Mouse (Mus musculus) limb, embryonic 10.5 days (tissue): ENCODE data around the gene Fam184a. TPM values are rescaled to one million over a fixed set of nuclear protein-coding genes. Genes with fewer than 3 reads are reported as not detected.
"Not testable (repeated sequence)": the region's sequence is repeated elsewhere in the genome, so short reads cannot be mapped to it uniquely, and the experiment has no call there.

Source experiments
- DNase-seq: peaks from one replicate; pipeline ENCODE4 v3.0.0-alpha.2; 2017; ENCODE audit warnings: low spot score
- H3K27ac ChIP-seq: fragments of 300-500 bp; sonication (generic); 2 replicates; pipeline ENCODE4 v1.5.1; 2016; ENCODE audit warnings: mild to moderate bottlenecking
- H3K27me3 ChIP-seq: fragments of 300-500 bp; sonication (generic); 2 replicates; pipeline ENCODE4 v1.6.1; 2016; ENCODE audit warnings: low read depth, mild to moderate bottlenecking; ENCODE audit not compliant: poor library complexity, severe bottlenecking
- H3K36me3 ChIP-seq: fragments of 300-500 bp; sonication (generic); 2 replicates; pipeline ENCODE4 v1.6.1; 2016; ENCODE audit warnings: mild to moderate bottlenecking, moderate library complexity
- H3K4me1 ChIP-seq: fragments of 300-500 bp; sonication (generic); 2 replicates; pipeline ENCODE4 v1.6.1; 2016
- H3K4me3 ChIP-seq: fragments of 300-500 bp; sonication (generic); 2 replicates; pipeline ENCODE4 v1.5.1; 2016; ENCODE audit warnings: mild to moderate bottlenecking, moderate library complexity
- H3K9me3 ChIP-seq: fragments of 300-500 bp; sonication (generic); replicated peaks from 2 replicates; pipeline ENCODE4 v1.6.1; 2016; ENCODE audit warnings: mild to moderate bottlenecking
- WGBS: fragments of 180-500 bp; shearing (Covaris S2); methylation state at CpG from one replicate; pipeline ENCODE4 v1.1.7; 2016; 5-methylcytosine and 5-hydroxymethylcytosine counted together
- polyA plus RNA-seq: library from polyadenylated mRNA; unstranded; fragments of >200 nt; fragmentation: Nextera tagmentation; extraction: Ambion mirVana; gene quantifications from 2 replicates; pipeline ENCODE4 v1.2.1, GENCODE M21; 2016

The Fam184a gene
- polyA plus RNA-seq, 1 experiment from 2014 or later: 2.9 TPM

DNA sequence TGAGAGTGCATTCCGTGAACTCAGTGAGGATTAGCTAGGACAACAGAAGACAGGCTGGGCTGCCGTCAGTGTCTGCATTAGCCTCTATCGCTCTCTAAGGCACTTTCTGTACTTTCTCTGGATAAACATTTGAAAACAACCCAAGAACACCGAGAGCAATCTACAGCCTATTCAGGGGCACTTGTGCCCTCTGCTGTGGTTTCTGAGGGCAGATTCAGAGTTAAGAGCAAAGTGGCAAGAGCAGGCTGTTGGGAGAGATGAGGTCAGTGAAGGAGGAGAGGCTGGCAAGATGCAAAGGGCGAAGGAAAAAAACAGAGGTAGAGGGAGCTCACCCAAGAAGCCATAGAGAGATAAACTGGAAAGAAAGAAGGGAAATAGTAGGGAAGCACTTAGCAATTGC is 67.7 kb downstream of the Fam184a start:
- 86% methylated on average over 5 of the region's 5 CpGs for WGBS

DNA sequence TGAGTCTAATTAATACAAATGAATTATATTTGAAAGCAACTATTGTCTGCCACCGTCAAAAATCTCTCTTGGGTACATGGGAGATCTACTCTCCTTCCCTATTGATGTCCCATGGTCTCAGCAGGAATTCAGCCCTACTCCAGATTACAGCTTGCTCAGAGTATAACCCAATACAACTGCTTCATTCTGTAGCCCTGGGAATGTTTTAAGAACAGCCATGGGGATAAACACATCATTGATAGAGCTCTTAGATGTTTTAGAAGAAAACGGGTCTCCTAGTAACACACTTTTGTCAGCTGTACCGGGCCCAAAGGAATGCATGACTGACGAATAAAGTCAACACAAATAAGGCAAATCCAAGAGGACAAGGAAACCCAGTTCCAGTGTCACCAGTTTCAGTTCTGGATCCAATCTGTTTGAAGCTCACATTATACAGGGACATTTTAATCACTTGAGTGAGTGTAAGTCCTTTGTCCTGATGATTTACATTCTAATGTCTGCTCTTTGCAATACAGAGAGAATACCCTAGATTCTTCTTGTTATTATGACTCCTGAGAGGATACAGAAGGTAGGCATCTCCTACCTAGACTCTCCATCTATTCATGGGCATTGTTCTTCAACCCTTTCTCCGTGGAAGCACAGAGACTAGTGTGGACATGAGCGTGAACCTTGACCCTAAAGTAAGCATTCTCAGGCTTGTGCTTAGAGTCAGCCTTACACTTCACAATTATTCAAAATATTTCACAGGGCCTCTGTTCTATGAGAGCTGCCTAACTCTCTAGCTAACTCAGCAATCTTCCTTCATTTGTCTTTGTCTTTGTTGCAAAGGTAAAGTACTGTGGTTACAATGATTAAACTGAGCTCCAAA is 71.0 kb downstream of the Fam184a start:
- Histone ChIP-seq H3K27ac (no peak overlapping the region), H3K4me3 (no peak overlapping the region), H3K36me3 (no peaks in the 10 kb centered on the region), H3K4me1 (no peaks in the 10 kb centered on the region), H3K27me3 (no peaks in the 10 kb centered on the region), H3K9me3 (no peaks in the 10 kb centered on the region)
- DNase-seq: no peak
- 89% methylated on average over 6 of the region's 6 CpGs for WGBS

More for the DNA sequence above, 67.7 kb downstream of the Fam184a start:
- no peak overlapping the region for H3K27ac ChIP-seq
- H3K9me3 ChIP-seq: no peaks in the 10 kb centered on the region
- no peaks in the 10 kb centered on the region for H3K4me1 ChIP-seq
- H3K36me3 ChIP-seq: no peaks in the 10 kb centered on the region
- no peaks in the 10 kb centered on the region for H3K27me3 ChIP-seq
- no peak for DNase-seq
- H3K4me3 ChIP-seq: no peak overlapping the region

DNA sequence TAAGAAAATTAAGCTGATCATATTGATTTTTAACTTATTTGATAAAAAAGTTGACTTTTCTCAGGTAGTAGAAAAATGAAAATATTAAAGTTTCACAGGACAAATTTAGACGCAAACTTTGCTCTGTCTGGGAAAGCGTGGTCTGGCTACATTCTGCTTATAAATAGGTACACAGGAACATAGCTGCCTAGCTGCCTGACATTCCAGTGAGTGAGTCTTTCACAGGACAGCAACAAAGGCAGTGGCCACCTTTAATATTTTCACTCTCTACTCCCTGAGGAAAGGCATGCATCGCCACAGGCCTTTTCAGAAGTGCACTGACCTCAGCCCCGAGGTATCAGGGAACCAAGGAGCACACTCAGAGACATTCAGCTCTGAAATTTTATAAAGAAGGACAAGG is 89.1 kb downstream of the Fam184a start:
- 94% methylated on average over 4 of the region's 4 CpGs for WGBS
- Histone ChIP-seq H3K4me3 (no peak overlapping the region), H3K9me3 (no peaks in the 10 kb centered on the region), H3K27me3 (no peaks in the 10 kb centered on the region), H3K27ac (no peak overlapping the region), H3K4me1 (no peaks in the 10 kb centered on the region), H3K36me3 (no peaks in the 10 kb centered on the region)
- DNase-seq: no peak

DNA sequence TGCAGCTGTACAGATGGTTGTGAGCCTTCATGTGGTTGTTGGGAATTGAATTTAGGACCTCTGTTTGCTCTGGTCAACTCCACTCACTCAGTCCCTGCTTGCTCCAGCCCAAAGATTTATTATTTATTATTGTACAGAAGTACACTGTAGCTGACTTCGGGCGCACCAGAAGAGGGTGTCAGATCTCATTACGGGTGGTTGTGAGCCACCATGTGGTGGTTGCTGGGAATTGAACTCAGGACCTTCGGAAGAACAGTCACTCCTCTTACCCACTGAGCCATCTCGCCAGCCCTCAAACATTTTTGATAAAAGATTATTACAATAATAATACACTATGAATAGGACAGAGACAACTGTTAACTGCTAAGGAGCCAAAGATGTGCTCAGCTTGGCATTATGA is 96.7 kb downstream of the Fam184a start:
- 79% methylated on average over 5 of the region's 5 CpGs for WGBS
- H3K9me3 ChIP-seq, DNase-seq, H3K27me3 ChIP-seq, H3K4me3 ChIP-seq, H3K36me3 ChIP-seq, H3K4me1 ChIP-seq, H3K27ac ChIP-seq: not testable (repeated sequence)

DNA sequence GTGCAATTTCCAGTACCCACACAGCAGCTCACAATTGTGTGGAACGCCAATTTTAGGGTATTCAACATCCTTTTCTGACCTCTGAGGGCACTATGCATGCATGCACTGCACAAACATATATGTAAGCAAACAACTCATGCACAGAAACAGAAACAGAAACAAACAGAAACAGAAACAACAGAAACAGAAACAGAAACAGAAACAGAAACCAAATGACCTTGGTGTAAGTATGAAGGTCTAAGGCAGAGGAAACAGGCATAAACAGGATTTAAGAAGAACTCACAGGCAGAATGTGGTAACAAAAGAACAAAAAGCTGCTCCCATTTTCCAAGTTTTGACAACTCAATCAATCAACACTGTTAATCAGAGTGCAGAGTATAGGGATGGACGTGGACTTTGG is 100.2 kb downstream of the Fam184a start:
- H3K27me3 ChIP-seq: no peaks in the 10 kb centered on the region
- no peaks in the 10 kb centered on the region for H3K36me3 ChIP-seq
- no peaks in the 10 kb centered on the region for H3K4me1 ChIP-seq
- H3K9me3 ChIP-seq: no peaks in the 10 kb centered on the region
- H3K27ac ChIP-seq: no peak overlapping the region
- no peak for DNase-seq
- no peak overlapping the region for H3K4me3 ChIP-seq
- WGBS: 85% methylated on average over 2 of the region's 2 CpGs

DNA sequence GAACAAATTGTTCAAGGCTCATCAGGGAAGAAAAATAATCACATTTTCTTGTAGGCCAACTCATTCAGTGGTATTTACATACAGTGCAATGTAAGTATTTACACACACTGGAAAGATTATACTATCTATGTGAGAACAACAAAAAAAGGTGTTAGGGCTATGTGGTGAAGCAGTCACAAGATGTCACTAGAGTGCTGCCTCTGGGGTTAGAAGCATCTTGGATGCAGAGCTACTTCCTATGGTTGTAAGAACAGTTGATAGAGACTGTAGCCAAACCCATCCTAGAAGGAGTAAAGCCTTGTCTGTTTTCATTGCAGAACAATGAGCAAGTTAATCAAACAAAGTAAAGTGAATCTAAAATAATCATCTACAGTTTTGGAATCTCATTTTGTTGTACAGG is 109.4 kb downstream of the Fam184a start:
- H3K27me3 ChIP-seq: no peaks in the 10 kb centered on the region
- H3K27ac ChIP-seq: no peak overlapping the region
- H3K4me3 ChIP-seq: no peak overlapping the region
- H3K9me3 ChIP-seq: no peaks in the 10 kb centered on the region
- no peaks in the 10 kb centered on the region for H3K4me1 ChIP-seq
- H3K36me3 ChIP-seq: no peaks in the 10 kb centered on the region
- DNase-seq: no peak

DNA sequence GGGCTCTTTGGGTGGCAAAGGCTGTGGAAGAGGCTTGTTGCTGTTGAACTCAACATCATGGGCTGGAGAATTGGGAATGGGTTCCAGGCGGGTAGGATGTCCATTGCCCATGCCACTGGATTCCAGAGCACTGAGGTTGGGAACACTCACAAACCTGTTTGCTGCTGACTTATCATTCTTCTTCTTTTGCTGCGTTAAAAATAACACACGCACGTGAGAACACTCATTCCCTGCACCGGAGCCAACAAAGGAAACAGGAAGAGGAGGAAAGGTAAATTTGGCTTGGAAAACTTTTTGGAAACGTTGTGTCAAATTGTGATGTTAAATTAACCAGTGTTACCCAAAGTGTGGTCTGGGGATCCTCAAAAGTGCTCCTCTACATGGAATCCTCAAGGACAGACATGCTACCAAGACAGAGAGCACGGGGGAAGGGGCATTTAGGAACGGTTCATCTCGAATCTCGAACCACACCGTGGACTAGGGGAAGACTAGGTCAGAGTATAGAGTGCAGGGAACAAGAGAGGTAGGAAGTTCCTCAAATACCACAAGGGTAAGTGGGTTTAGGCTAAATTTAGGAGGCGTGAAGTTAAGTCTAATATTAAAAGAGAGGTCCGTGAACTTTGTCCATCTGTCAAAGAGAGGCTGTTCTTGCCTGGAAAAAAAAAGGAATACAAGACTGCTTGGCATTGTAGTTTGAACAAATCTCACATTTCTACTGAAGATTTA is 115.5 kb downstream of the Fam184a start:
- 82% methylated on average over 13 of the region's 13 CpGs for WGBS
- Histone ChIP-seq H3K4me1 (no peaks in the 10 kb centered on the region), H3K27ac (no peak overlapping the region), H3K4me3 (no peak overlapping the region), H3K36me3 (no peaks in the 10 kb centered on the region), H3K9me3 (no peaks in the 10 kb centered on the region), H3K27me3 (no peaks in the 10 kb centered on the region)
- no peak for DNase-seq

DNA sequence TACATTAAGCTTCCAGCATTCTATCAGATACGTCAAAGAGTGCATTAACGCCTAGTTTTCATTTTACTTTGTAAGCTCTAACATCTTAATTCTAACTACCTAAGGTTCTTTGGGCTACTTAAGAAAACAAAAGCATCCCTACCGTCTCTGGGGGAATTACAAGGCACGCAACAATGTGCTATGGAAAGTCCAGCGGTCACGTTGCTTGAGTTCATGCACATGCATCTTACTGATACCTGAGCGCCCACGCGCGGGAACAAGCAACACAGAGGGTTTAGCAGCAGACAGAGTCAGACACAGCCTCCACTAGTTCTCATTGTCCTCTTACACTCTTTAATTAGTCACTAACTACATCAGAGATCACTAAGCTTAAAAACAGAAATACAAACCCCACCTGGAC is 116.8 kb downstream of the Fam184a start:
- H3K27ac ChIP-seq: no peak overlapping the region
- no peaks in the 10 kb centered on the region for H3K9me3 ChIP-seq
- no peak overlapping the region for H3K4me3 ChIP-seq
- DNase-seq: no peak
- no peaks in the 10 kb centered on the region for H3K36me3 ChIP-seq
- no peaks in the 10 kb centered on the region for H3K27me3 ChIP-seq
- WGBS: 88% methylated on average over 10 of the region's 10 CpGs
- no peaks in the 10 kb centered on the region for H3K4me1 ChIP-seq

DNA sequence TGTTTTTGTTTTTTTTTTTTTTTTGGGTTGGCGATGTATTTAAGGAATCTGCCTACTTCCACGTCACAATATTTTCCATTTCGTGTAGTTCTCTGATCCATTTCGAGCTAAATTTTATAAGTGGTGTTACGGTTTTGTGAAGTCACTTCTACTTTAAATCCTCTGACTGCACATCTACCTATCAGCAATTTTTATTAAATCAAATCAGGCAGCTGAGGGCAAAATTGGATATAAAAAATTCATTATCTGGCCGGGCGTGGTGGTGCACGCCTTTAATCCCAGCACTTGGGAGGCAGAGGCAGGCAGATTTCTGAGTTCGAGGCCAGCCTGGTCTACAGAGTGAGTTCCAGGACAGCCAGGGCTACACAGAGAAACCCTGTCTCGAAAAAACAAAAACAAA is 120.6 kb downstream of the Fam184a start, which contains the start of gene Mcm9:
Gene Mcm9, minus strand, starts transcription at position 101 of the 400 bp plus-strand sequence.
- WGBS: 60% methylated on average over 10 of the region's 10 CpGs
- not testable (repeated sequence) for H3K36me3 ChIP-seq, H3K9me3 ChIP-seq, H3K4me1 ChIP-seq, DNase-seq, H3K27me3 ChIP-seq
- Histone ChIP-seq H3K4me3 (peak within 1 kb of the TSS; percentile 70), H3K27ac (peak within 1 kb of the TSS; percentile 93)

DNA sequence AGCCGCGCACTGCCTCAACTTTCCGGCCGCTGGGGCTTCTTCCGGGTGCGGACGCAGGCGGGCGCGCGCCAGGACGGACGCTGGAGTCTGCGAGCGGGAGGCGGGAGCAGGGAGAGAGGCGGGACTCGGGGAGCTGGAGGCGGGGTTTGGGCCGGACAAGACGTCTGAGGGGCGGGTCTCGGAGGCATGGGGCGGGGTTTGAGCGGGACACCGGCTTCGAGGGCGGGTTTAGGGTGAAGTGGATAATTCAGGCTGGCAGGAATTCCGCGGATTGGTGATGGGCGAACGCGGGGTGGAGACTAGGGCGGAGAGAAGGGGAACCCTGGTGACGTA is 121.0 kb downstream of the Fam184a start:
- Histone ChIP-seq H3K4me1 (peaks cover 8% of the 10 kb centered on the region; the same call in 1 of the 2 replicates), H3K27ac (peak overlapping the region; percentile 93)

DNA sequence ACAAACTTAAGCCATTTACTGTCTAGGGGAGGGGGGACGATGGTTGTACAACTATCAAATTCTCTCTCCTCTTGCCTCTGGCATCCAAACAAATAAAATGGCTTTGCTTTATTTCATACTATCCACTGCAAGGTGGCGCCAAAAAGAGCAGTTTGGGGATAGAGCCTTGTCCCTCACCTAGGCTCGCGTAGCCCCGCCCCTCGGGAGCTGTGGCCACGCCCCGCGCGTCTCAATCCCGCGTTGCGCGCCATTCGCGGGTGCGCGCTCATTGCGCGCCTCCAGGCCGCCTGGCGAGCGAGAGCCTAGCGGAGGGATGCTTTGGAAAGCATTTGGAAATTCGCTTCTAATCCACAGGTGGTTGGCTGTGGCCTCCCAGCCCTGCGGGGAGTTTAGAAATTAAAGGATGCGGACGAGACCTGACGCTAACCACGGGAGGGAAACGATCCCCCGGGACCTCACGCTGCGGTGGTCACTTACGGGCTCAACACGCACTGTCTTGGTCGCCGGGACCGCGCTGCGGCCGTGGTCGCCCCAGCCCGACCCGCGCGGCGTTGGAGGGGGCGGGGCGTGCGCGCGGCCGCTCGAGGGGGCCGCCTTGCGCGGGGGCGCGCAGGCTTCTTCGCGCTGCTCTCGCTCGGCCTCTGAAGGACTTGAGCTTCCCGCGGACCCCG is 121.5 kb downstream of the Fam184a start:
- H3K4me3 ChIP-seq: peak overlapping the region; percentile 70
- peaks cover 8% of the 10 kb centered on the region; the same call in 1 of the 2 replicates for H3K4me1 ChIP-seq
- peaks cover 16% of the 10 kb centered on the region for H3K36me3 ChIP-seq
- peak overlapping the region; percentile 93 for H3K27ac ChIP-seq
- H3K27me3 ChIP-seq: no peaks in the 10 kb centered on the region
- WGBS: under 1% methylated on average over 67 of the region's 67 CpGs
- H3K9me3 ChIP-seq: no peaks in the 10 kb centered on the region
- peak; percentile 92 for DNase-seq

More for the DNA sequence above, 121.0 kb downstream of the Fam184a start:
- Histone ChIP-seq H3K9me3 (no peaks in the 10 kb centered on the region), H3K36me3 (peaks cover 11% of the 10 kb centered on the region), H3K4me3 (peak overlapping the region; percentile 70), H3K27me3 (no peaks in the 10 kb centered on the region)
- 0% methylated on average over 35 of the region's 35 CpGs for WGBS
- DNase-seq: peak; percentile 97

DNA sequence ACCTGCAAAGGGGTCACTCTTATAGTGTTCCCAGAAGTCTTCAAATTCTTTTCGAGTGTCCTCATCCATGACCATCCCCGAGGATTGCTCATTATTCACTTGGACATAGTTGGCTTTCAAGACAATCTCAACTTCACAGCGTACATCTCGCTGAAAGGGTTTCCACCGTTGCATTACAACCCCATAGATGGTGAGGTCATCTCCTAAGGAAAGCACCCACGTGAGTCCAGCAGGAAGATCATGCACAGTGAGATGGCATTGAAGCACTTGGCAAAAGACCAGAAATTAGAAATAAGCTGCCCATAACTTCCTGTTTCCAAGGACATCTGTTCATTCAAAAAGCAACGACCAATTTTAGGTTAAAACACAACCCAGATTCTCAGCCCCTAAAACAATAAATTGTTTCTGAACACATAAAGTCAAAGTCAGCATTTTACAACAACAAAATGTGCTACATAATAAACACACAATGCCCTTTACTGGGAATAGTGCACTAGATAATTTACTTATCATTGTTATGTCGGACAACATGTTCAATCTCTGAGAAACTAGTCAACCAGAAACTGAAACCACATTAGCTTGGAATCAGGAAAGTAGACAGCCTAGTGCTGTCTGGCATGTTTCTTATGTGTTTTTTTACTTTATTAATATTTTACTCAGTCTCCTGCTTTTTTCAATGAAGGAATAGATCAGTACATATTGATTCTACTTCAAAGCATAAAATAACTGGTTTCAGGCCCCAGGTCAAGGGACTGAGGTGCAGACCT is 134.9 kb downstream of the Fam184a start:
- DNase-seq: no peak
- no peak overlapping the region for H3K4me3 ChIP-seq
- H3K9me3 ChIP-seq: no peaks in the 10 kb centered on the region
- H3K27me3 ChIP-seq: no peaks in the 10 kb centered on the region
- H3K27ac ChIP-seq: no peak overlapping the region
- WGBS: 96% methylated on average over 8 of the region's 8 CpGs
- H3K36me3 ChIP-seq: peaks cover 82% of the 10 kb centered on the region
- H3K4me1 ChIP-seq: no peaks in the 10 kb centered on the region
